Comparison of ENCODE assay signal across 12 mouse cellular contexts in the genomic region with DNA sequence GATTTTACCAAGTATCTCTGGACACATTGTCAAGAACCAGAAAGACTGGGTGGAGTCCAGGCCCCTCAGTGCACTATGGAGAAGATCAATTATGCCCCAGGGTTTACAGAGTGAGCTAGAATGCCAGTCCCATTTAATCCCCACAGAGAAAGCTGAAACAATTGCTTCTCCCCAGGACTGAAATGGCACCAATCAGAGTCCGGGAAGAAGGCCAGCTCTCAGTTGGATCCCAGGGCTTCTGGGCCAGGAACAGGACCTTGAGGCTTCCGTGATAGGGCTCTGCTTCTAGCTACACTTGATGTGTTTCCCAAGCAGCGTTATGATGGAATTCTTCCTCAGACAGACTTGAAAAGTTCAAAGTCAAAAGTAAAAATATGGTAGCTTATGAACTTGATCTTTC. TPM values are rescaled to one million over a fixed set of nuclear protein-coding genes. Genes with fewer than 3 reads are reported as not detected.
DNase-seq lines count a peak whose midpoint lies in the region; TF ChIP-seq lines count a peak whose summit lies in the region.
"Had no signal": no experiment of that assay in that cellular context is flagged by ENCODE, and none has a peak within 500 bp of the region (broad histone marks: within the 10 kb centered on the region; RNA-seq: fewer than 3 reads in every experiment).

No protein-coding gene starts in this region.

- intact Hi-C loops in gastrocnemius, adult 2 months (cut with DNase I): no loop called here

- H3K4me1 ChIP-seq in cerebellum, adult 2 months (ENCODE audit: control insufficient read depth, insufficient read depth, low read length): peaks cover 9% of the 10 kb centered on the region
- H3K4me1 ChIP-seq: embryonic facial prominence, embryonic 10.5 days; liver, embryonic 15.5 days; midbrain, embryonic 12.5 days had no signal

- no peak overlapping the region for H3K4me3 ChIP-seq in gastrocnemius, adult 2 months
- H3K4me3 ChIP-seq in cerebellum, adult 2 months (replicated peaks; ENCODE audit: insufficient read depth, low read depth, low read length): no peak overlapping the region
- H3K4me3 ChIP-seq: embryonic facial prominence, embryonic 10.5 days; liver, embryonic 15.5 days; midbrain, embryonic 12.5 days had no signal

- WGBS in cerebellum, adult 2 months: under 1% methylated on average over 3 of the region's 3 CpGs

- no peaks in the 10 kb centered on the region; the same call in 1 of the 2 replicates for H3K27me3 ChIP-seq in cerebellum, adult 2 months (ENCODE audit: control insufficient read depth, insufficient read depth, low read length)
- H3K27me3 ChIP-seq: midbrain, embryonic 12.5 days had no signal

- DNase-seq in gastrocnemius, adult 2 months: peak; percentile 36
- no peak for DNase-seq in gastrocnemius, adult 18-20 months (ENCODE audit: low spot score)
- DNase-seq in adipocyte (ENCODE audit: low spot score): peak; percentile 59
- peak; percentile 83 to 86 for DNase-seq in cerebellum, adult 2 months
- peak; percentile 64 to 75 for DNase-seq in layer of hippocampus, postnatal 10 days (ENCODE audit: low spot score in 2 of 2)
- DNase-seq in neural tube, embryonic 10.5 days (ENCODE audit: extremely low spot score, low spot score): no peak
- DNase-seq in B cell, adult 2 months: no peak
- no peak for DNase-seq in c-Kit-positive CD71-positive TER-119-positive erythroid progenitor cells, embryonic 14.5 days (ENCODE audit: low spot score)

- no peak for TF ChIP-seq POLR2A in cerebellum, adult 2 months (IDR thresholded peaks at IDR 0.05; ENCODE audit: borderline replicate concordance, insufficient read depth, low read length)

- TF ChIP-seq CTCF in gastrocnemius, adult 2 months (IDR thresholded peaks at IDR 0.05): no peak
- no peak for TF ChIP-seq CTCF in cerebellum, adult 2 months (IDR thresholded peaks at IDR 0.05; ENCODE audit: borderline replicate concordance, insufficient read depth, low read depth, low read length)

- no peak overlapping the region for H3K27ac ChIP-seq in gastrocnemius, adult 2 months
- no peak overlapping the region for H3K27ac ChIP-seq in cerebellum, adult 2 months (ENCODE audit: insufficient read depth, low read length)
- H3K27ac ChIP-seq: embryonic facial prominence, embryonic 10.5 days; liver, embryonic 15.5 days; midbrain, embryonic 12.5 days had no signal

RNA-seq across cellular contexts. Expression of a gene that starts 18.2 kb away (rescaled TPM):
- total RNA-seq in gastrocnemius, adult 2 months (2021): 10 to 100 TPM; 21.1 to 23.8 TPM
- 10 to 100 TPM; 14.9 to 16.6 TPM for total RNA-seq in gastrocnemius, adult 18-20 months (2021)
- 42.9 and 44.3 TPM in 2 replicates for polyA plus RNA-seq in cerebellum, adult 2 months (2012; rRNA removed)
- 100 to 1,000 TPM; 113 to 118 TPM for total RNA-seq in layer of hippocampus, postnatal 10 days (2021)
- polyA plus RNA-seq: inflammation-experienced regulatory T-cells, adult 6 months had no signal

Comparison
In these comparisons a context has a peak if more than half of its experiments do, and no peak if none do; other contexts are left out.
1. DNase-seq: peak in gastrocnemius, adult 2 months (single experiment), adipocyte (single experiment), cerebellum, adult 2 months (2 of 2) and layer of hippocampus, postnatal 10 days (2 of 2); none in gastrocnemius, adult 18-20 months (single experiment), neural tube, embryonic 10.5 days (single experiment), B cell, adult 2 months (0 of 2) and c-Kit-positive CD71-positive TER-119-positive erythroid progenitor cells, embryonic 14.5 days (single experiment).
2. RNA of a gene that starts 18.2 kb away (total RNA-seq): 113 to 118 TPM in layer of hippocampus, postnatal 10 days; 21.1 to 23.8 TPM in gastrocnemius, adult 2 months and 14.9 to 16.6 TPM in gastrocnemius, adult 18-20 months; every median in the first group is over 4 times any median in the second.